Mouse (Mus musculus): ENCODE measurements around the gene Slc22a21.

The Slc22a21 gene

DNA sequence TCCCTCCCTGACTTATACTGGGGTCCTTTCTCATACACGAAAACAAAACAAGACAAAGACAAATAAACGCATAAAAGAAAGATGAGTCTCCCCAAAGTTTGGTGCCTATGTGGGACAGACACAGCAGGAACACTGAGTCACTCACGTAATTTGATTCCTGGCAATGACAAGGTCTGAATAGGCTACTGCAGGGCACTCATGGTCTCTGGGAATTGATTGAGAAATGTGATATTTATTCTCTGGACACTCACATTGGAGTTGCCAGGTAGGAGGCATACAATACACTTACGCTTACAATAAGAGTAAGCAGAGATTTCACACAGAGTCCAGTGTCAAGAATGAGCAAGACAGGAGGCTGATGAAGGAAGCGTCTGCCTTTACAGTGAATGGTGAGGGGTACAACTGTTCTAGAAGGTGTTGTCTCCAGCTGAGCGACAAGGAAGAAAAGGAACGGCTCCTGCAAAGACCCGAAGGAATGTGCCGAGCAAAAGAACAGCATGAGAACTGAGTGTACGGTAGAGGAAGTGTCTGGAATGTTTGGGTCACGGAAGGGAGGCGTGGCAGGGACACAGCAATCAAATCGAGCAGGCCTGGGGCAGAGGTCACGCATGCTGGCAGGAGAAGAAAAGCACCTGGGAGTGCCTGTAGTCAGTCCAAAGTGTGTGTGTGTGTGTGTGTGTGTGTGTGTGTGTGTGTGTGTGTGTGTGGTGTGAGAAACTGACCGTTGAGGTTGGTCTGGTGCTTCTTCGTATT lies 76.2 kb downstream of the Slc22a21 start:
- DNase-seq (ENCODE audit: low spot score) = peak; percentile 76

DNA sequence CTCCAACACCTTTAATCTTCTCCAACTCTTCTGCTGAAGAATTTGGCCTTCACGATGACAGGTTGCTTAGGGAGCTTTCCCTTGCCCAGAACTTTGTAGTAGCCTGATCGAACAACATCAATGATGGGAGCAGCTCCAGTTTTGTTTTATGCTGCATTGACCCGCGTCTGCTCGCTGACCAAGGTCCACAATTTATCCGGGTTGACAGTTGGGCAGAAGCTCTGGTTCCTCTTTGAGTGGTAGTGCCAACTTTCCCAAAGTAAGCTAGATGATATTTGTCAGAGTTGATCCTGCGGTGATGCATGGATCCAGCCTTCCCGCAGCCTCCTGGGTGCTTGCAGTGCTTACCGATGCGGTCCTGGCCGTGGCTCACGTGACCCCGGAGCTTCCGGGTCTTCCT lies 77.4 kb downstream of the Slc22a21 start:
- DNase-seq (ENCODE audit: low spot score) = no peak

DNA sequence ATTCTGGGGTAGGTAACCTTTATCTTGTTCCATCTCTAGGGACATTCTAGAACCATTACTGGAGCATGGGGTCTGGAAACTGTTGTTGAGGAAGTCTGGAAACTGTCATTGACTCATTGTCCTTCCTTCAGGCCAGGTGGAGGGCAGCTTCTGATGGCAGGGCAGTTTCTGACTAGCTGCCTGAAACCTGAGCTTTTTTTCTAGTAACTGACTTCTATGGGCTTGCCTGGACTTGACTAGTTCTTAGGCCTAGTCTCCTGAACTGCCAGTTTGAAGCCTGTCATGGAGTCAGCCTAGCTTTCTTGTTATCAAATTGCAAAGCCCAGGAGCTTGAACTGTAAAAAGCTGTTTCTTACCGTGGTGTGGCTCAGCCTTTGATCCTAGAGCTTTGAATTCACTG lies 79.1 kb downstream of the Slc22a21 start:
- DNase-seq (ENCODE audit: low spot score) = no peak

- no peak for DNase-seq (ENCODE audit: low spot score)
Measured at GRCm38 (mm10) chr11:53899981-53900380, 80.2 kb downstream of the Slc22a21 start.

Measured in testis, postnatal 10 days (tissue).